Mouse (Mus musculus): ENCODE measurements around the gene D430019H16Rik.

GRCm38 (mm10) chr12:105490227-105490626, 36.6 kb downstream of the D430019H16Rik start:
- no peak for TF ChIP-seq CTCF (conservative IDR thresholded peaks at IDR 0.05; ENCODE audit: insufficient read depth, insufficient read length, low read depth, low read length)
- no peak for TF ChIP-seq POLR2A (IDR thresholded peaks at IDR 0.05; ENCODE audit: low read depth, low read length)

All from kidney, adult 2 months (tissue).